Mouse (Mus musculus): ENCODE measurements around the gene Dnaic1.

Gene Dnaic1

GRCm38 (mm10) chr4:41633001-41633400, 63.4 kb downstream of the Dnaic1 start:
- DNase-seq (ENCODE audit: extremely low read depth, insufficient read length, low spot score) = no peak

- DNase-seq (ENCODE audit: extremely low read depth, insufficient read length, low spot score) = no peak
These were observed 65.1 kb downstream of the Dnaic1 start for GRCm38 (mm10) chr4:41634631-41635030.

- DNase-seq (ENCODE audit: extremely low read depth, insufficient read length, low spot score) = no peak
These were observed 65.6 kb downstream of the Dnaic1 start for GRCm38 (mm10) chr4:41635224-41635623.

- no peak for DNase-seq (ENCODE audit: extremely low read depth, insufficient read length, low spot score)
These were observed 66.3 kb downstream of the Dnaic1 start for GRCm38 (mm10) chr4:41635906-41636305.

- DNase-seq (ENCODE audit: extremely low read depth, insufficient read length, low spot score) = no peak
These were observed 66.8 kb downstream of the Dnaic1 start for GRCm38 (mm10) chr4:41636366-41636765.

- no peak for DNase-seq (ENCODE audit: extremely low read depth, insufficient read length, low spot score)
These were observed 67.5 kb downstream of the Dnaic1 start for GRCm38 (mm10) chr4:41636882-41637635.

GRCm38 (mm10) chr4:41638186-41638731, 68.7 kb downstream of the Dnaic1 start:
- DNase-seq (ENCODE audit: extremely low read depth, insufficient read length, low spot score) = no peak

GRCm38 (mm10) chr4:41638828-41639213, 69.2 kb downstream of the Dnaic1 start:
- DNase-seq (ENCODE audit: extremely low read depth, insufficient read length, low spot score) = no peak

- no peak for DNase-seq (ENCODE audit: extremely low read depth, insufficient read length, low spot score)
These were observed 69.8 kb downstream of the Dnaic1 start for GRCm38 (mm10) chr4:41639214-41639841.

- peak; percentile 90 for DNase-seq (ENCODE audit: extremely low read depth, insufficient read length, low spot score)
These were observed 70.4 kb downstream of the Dnaic1 start, which contains the start of gene Enho for GRCm38 (mm10) chr4:41639913-41640507. Gene Enho, minus strand, starts transcription at chr4:41640324.

GRCm38 (mm10) chr4:41641199-41641822, 71.7 kb downstream of the Dnaic1 start:
- no peak for DNase-seq (ENCODE audit: extremely low read depth, insufficient read length, low spot score)

GRCm38 (mm10) chr4:41645488-41645887, 75.9 kb downstream of the Dnaic1 start:
- no peak for DNase-seq (ENCODE audit: extremely low read depth, insufficient read length, low spot score)

- no peak for DNase-seq (ENCODE audit: extremely low read depth, insufficient read length, low spot score)
These were observed 78.6 kb downstream of the Dnaic1 start for GRCm38 (mm10) chr4:41648157-41648556.

- no peak for DNase-seq (ENCODE audit: extremely low read depth, insufficient read length, low spot score)
These were observed 79.1 kb downstream of the Dnaic1 start for GRCm38 (mm10) chr4:41648627-41649026.

GRCm38 (mm10) chr4:41653296-41653695, 83.7 kb downstream of the Dnaic1 start:
- peak; percentile 41 for DNase-seq (ENCODE audit: extremely low read depth, insufficient read length, low spot score)

- DNase-seq (ENCODE audit: extremely low read depth, insufficient read length, low spot score) = no peak
These were observed 84.2 kb downstream of the Dnaic1 start for GRCm38 (mm10) chr4:41653730-41654129.

- DNase-seq (ENCODE audit: extremely low read depth, insufficient read length, low spot score) = no peak
These were observed 84.6 kb downstream of the Dnaic1 start for GRCm38 (mm10) chr4:41654217-41654616.

- no peak for DNase-seq (ENCODE audit: extremely low read depth, insufficient read length, low spot score)
These were observed 86.0 kb downstream of the Dnaic1 start for GRCm38 (mm10) chr4:41655525-41655924.

GRCm38 (mm10) chr4:41658566-41659384, 89.2 kb downstream of the Dnaic1 start:
- no peak for DNase-seq (ENCODE audit: extremely low read depth, insufficient read length, low spot score)

GRCm38 (mm10) chr4:41659556-41659955, 90.0 kb downstream of the Dnaic1 start:
- no peak for DNase-seq (ENCODE audit: extremely low read depth, insufficient read length, low spot score)

All from 3134 (cell line).